Mouse (Mus musculus) CH12.LX (cell line): Measurements from ENCODE around the gene Nkx2-5.

Source experiments
- EP300 ChIP-seq: IDR thresholded peaks from 2 replicates; pipeline ENCODE4 v1.6.1; 2011; ENCODE audit warnings: low read length, improper control_type of control experiment
- MAFK ChIP-seq: IDR thresholded peaks from 2 replicates; pipeline ENCODE4 v1.6.1; 2011; ENCODE audit warnings: low read length, improper control_type of control experiment; ENCODE audit not compliant: insufficient replicate concordance
- POLR2A ChIP-seq: IDR thresholded peaks from 2 replicates; pipeline ENCODE4 v1.6.1; 2011; ENCODE audit warnings: low read depth, mild to moderate bottlenecking, improper control_type of control experiment, low read length
- SMC3 ChIP-seq: IDR thresholded peaks from 2 replicates; pipeline ENCODE4 v1.6.1; 2011; ENCODE audit warnings: low read depth, low read length, improper control_type of control experiment
- TCF12 ChIP-seq: IDR thresholded peaks from 2 replicates; pipeline ENCODE4 v1.6.1; 2014; ENCODE audit warnings: low read depth, mild to moderate bottlenecking, inconsistent platforms, low read length, improper control_type of control experiment
- ZNF384 ChIP-seq: IDR thresholded peaks from 2 replicates; pipeline ENCODE4 v1.6.1; 2012; ENCODE audit warnings: low read depth, low read length, improper control_type of control experiment, inconsistent platforms

GRCm38 (mm10) chr17:26789460-26790268 lies 55.1 kb downstream of the Nkx2-5 start:
- TF ChIP-seq MAFK, result peak; percentile 68; the same call in 1 of the 2 replicates
- peak; percentile 37; the same call in 1 of the 2 replicates for TF ChIP-seq ZNF384
- TF ChIP-seq POLR2A, result peak; percentile 38; the same call in 1 of the 2 replicates
- peak; percentile 20; the same call in 1 of the 2 replicates for TF ChIP-seq SMC3
- TF ChIP-seq EP300, result 0 out of 2 replicates have a peak, but pooled peaks have one; percentile 52
- 0 out of 2 replicates have a peak, but pooled peaks have one; percentile 45 for TF ChIP-seq TCF12
